Mouse (Mus musculus): ENCODE data around the gene Plin3. TPM values are rescaled to one million over a fixed set of nuclear protein-coding genes. Genes with fewer than 3 reads are reported as not detected.

The Plin3 gene
- polyA plus RNA-seq, 1 experiment from 2014 or later: 28.8 TPM

GRCm38 (mm10) chr17:56324419-56324818 lies 31.7 kb upstream of the Plin3 start:
- peaks cover 24% of the 10 kb centered on the region for H3K4me1 ChIP-seq
- H3K27me3 ChIP-seq: no peaks in the 10 kb centered on the region
- no peak overlapping the region for H3K4me2 ChIP-seq
- no peak for ATAC-seq (ENCODE audit: low FRiP score)
- H3K9me3 ChIP-seq: no peaks in the 10 kb centered on the region
- H3K36me3 ChIP-seq (replicated peaks): peaks cover 38% of the 10 kb centered on the region
- H3K27ac ChIP-seq: peak overlapping the region; percentile 36; the same call in 1 of the 2 replicates
- H3K4me3 ChIP-seq (replicated peaks): no peak overlapping the region
- WGBS: 63% methylated on average over 3 of the region's 3 CpGs
- no peak overlapping the region for H3K9ac ChIP-seq

- 92% methylated on average over 15 of the region's 15 CpGs for WGBS
- Histone ChIP-seq H3K9ac (no peak overlapping the region), H3K4me1 (peaks cover 38% of the 10 kb centered on the region), H3K36me3 (replicated peaks) (peaks cover 92% of the 10 kb centered on the region), H3K27me3 (no peaks in the 10 kb centered on the region), H3K9me3 (no peaks in the 10 kb centered on the region), H3K4me2 (no peak overlapping the region), H3K4me3 (replicated peaks) (no peak overlapping the region), H3K27ac (no peak overlapping the region)
- ATAC-seq (ENCODE audit: low FRiP score): no peak
Measured at GRCm38 (mm10) chr17:56309191-56309945, 16.7 kb upstream of the Plin3 start.

- no peak overlapping the region for H3K4me3 ChIP-seq (replicated peaks)
- H3K36me3 ChIP-seq (replicated peaks): peaks cover 80% of the 10 kb centered on the region
- H3K4me2 ChIP-seq: no peak overlapping the region
- H3K9ac ChIP-seq: peak overlapping the region; percentile 40; the same call in 1 of the 2 replicates
- H3K27me3 ChIP-seq: no peaks in the 10 kb centered on the region
- H3K9me3 ChIP-seq: no peaks in the 10 kb centered on the region
- H3K27ac ChIP-seq: no peak overlapping the region
- ATAC-seq (ENCODE audit: low FRiP score): no peak
- 93% methylated on average over 6 of the region's 6 CpGs for WGBS
- peaks cover 46% of the 10 kb centered on the region for H3K4me1 ChIP-seq
Measured at GRCm38 (mm10) chr17:56308088-56308487, 15.4 kb upstream of the Plin3 start.

GRCm38 (mm10) chr17:56305826-56306225 lies 13.2 kb upstream of the Plin3 start:
- H3K4me1 ChIP-seq: peaks cover 54% of the 10 kb centered on the region
- H3K4me2 ChIP-seq: peak overlapping the region; percentile 96
- H3K27me3 ChIP-seq: no peaks in the 10 kb centered on the region
- H3K36me3 ChIP-seq (replicated peaks): peaks cover 57% of the 10 kb centered on the region
- H3K4me3 ChIP-seq (replicated peaks): peak overlapping the region; percentile 85
- no peak for ATAC-seq (ENCODE audit: low FRiP score)
- WGBS: 59% methylated on average over 8 of the region's 8 CpGs
- peak overlapping the region; percentile 85; the same call in 1 of the 2 replicates for H3K9ac ChIP-seq
- no peaks in the 10 kb centered on the region for H3K9me3 ChIP-seq
- 0 out of 2 replicates have a peak overlapping the region, but pooled peaks have one; percentile 5 for H3K27ac ChIP-seq

GRCm38 (mm10) chr17:56305156-56305555 lies 12.5 kb upstream of the Plin3 start:
- peaks cover 54% of the 10 kb centered on the region for H3K4me1 ChIP-seq
- peaks cover 50% of the 10 kb centered on the region for H3K36me3 ChIP-seq (replicated peaks)
- no peaks in the 10 kb centered on the region for H3K9me3 ChIP-seq
- peak overlapping the region; percentile 96 for H3K4me2 ChIP-seq
- peak overlapping the region; percentile 85 for H3K4me3 ChIP-seq (replicated peaks)
- 32% methylated on average over 8 of the region's 9 CpGs for WGBS
- no peaks in the 10 kb centered on the region for H3K27me3 ChIP-seq
- 0 out of 2 replicates have a peak overlapping the region, but pooled peaks have one; percentile 5 for H3K27ac ChIP-seq
- no peak for ATAC-seq (ENCODE audit: low FRiP score)
- H3K9ac ChIP-seq: peak overlapping the region; percentile 85

- H3K27me3 ChIP-seq: no peaks in the 10 kb centered on the region
- no peak for ATAC-seq (ENCODE audit: low FRiP score)
- H3K9me3 ChIP-seq: no peaks in the 10 kb centered on the region
- H3K4me3 ChIP-seq (replicated peaks): peak overlapping the region; percentile 85
- peak overlapping the region; percentile 85 for H3K9ac ChIP-seq
- H3K4me2 ChIP-seq: peak overlapping the region; percentile 96
- 16% methylated on average over 11 of the region's 11 CpGs for WGBS
- peaks cover 46% of the 10 kb centered on the region for H3K36me3 ChIP-seq (replicated peaks)
- H3K27ac ChIP-seq: 0 out of 2 replicates have a peak overlapping the region, but pooled peaks have one; percentile 19
- peaks cover 54% of the 10 kb centered on the region for H3K4me1 ChIP-seq
Measured at GRCm38 (mm10) chr17:56304718-56305117, 12.0 kb upstream of the Plin3 start.

- Histone ChIP-seq H3K27ac (peak overlapping the region; percentile 91), H3K4me3 (replicated peaks) (peak overlapping the region; percentile 85), H3K4me1 (peaks cover 54% of the 10 kb centered on the region), H3K9ac (peak overlapping the region; percentile 85), H3K4me2 (peak overlapping the region; percentile 96), H3K27me3 (no peaks in the 10 kb centered on the region), H3K36me3 (replicated peaks) (peaks cover 39% of the 10 kb centered on the region), H3K9me3 (no peaks in the 10 kb centered on the region)
- WGBS: under 1% methylated on average over 68 of the region's 68 CpGs
- peak; percentile 95 for ATAC-seq (ENCODE audit: low FRiP score)
Measured at GRCm38 (mm10) chr17:56303847-56304586, 11.3 kb upstream of the Plin3 start.

- peaks cover 48% of the 10 kb centered on the region for H3K4me1 ChIP-seq
- ATAC-seq (ENCODE audit: low FRiP score): peak; percentile 82
- no peaks in the 10 kb centered on the region for H3K9me3 ChIP-seq
- H3K36me3 ChIP-seq (replicated peaks): peaks cover 32% of the 10 kb centered on the region
- H3K9ac ChIP-seq: peak within 1 kb of the TSS; percentile 85
- peak within 1 kb of the TSS; percentile 91 for H3K27ac ChIP-seq
- H3K4me3 ChIP-seq (replicated peaks): peak within 1 kb of the TSS; percentile 85
- peak within 1 kb of the TSS; percentile 96 for H3K4me2 ChIP-seq
- WGBS: under 1% methylated on average over 43 of the region's 43 CpGs
- H3K27me3 ChIP-seq: no peaks in the 10 kb centered on the region
Measured at GRCm38 (mm10) chr17:56303160-56303846, 10.6 kb upstream of the Plin3 start, which contains the start of gene Uhrf1. Gene Uhrf1, plus strand, starts transcription at chr17:56303321.

- H3K9me3 ChIP-seq: no peaks in the 10 kb centered on the region
- peaks cover 24% of the 10 kb centered on the region for H3K36me3 ChIP-seq (replicated peaks)
- H3K4me1 ChIP-seq: peaks cover 43% of the 10 kb centered on the region
- H3K4me3 ChIP-seq (replicated peaks): peak overlapping the region; percentile 85; the same call in 1 of the 2 replicates
- ATAC-seq (ENCODE audit: low FRiP score): peak; percentile 37
- peak overlapping the region; percentile 91 for H3K27ac ChIP-seq
- H3K4me2 ChIP-seq: peak overlapping the region; percentile 96
- no peaks in the 10 kb centered on the region for H3K27me3 ChIP-seq
- 23% methylated on average over 13 of the region's 13 CpGs for WGBS
- 0 out of 2 replicates have a peak overlapping the region, but pooled peaks have one; percentile 85 for H3K9ac ChIP-seq
Measured at GRCm38 (mm10) chr17:56302363-56302996, 9.8 kb upstream of the Plin3 start.

- Histone ChIP-seq H3K4me1 (peaks cover 24% of the 10 kb centered on the region), H3K9me3 (no peaks in the 10 kb centered on the region), H3K27me3 (no peaks in the 10 kb centered on the region; the same call in 1 of the 2 replicates), H3K27ac (no peak within 1 kb of the TSS), H3K36me3 (replicated peaks) (peaks cover 2% of the 10 kb centered on the region), H3K4me2 (no peak within 1 kb of the TSS), H3K4me3 (replicated peaks) (no peak within 1 kb of the TSS), H3K9ac (no peak within 1 kb of the TSS)
- ATAC-seq (ENCODE audit: low FRiP score): no peak
- 93% methylated on average over 9 of the region's 9 CpGs for whole genome bisulfite sequencing
Measured at GRCm38 (mm10) chr17:56300186-56300585, 7.5 kb upstream of the Plin3 start, which contains the start of gene Arrdc5. Gene Arrdc5, minus strand, starts transcription at chr17:56300286.

GRCm38 (mm10) chr17:56298238-56298637 lies 5.6 kb upstream of the Plin3 start:
- H3K9ac ChIP-seq: no peak overlapping the region
- H3K4me1 ChIP-seq: peaks cover 9% of the 10 kb centered on the region
- 92% methylated on average over 1 of the region's 1 CpGs for WGBS
- H3K4me2 ChIP-seq: no peak overlapping the region
- H3K9me3 ChIP-seq: no peaks in the 10 kb centered on the region
- no peak overlapping the region for H3K4me3 ChIP-seq (replicated peaks)
- no peaks in the 10 kb centered on the region for H3K36me3 ChIP-seq (replicated peaks)
- no peaks in the 10 kb centered on the region; the same call in 1 of the 2 replicates for H3K27me3 ChIP-seq
- no peak overlapping the region for H3K27ac ChIP-seq
- no peak for ATAC-seq (ENCODE audit: low FRiP score)

Measured in forebrain, embryonic 12.5 days (tissue).